Mouse (Mus musculus): ENCODE data around the gene Sh2d3c. TPM values are rescaled to one million over a fixed set of nuclear protein-coding genes. Genes with fewer than 3 reads are reported as not detected.
A peak's percentile ranks its signal among the peaks of the same experiment; 100 is the strongest.

The Sh2d3c gene
- 1.7 and 1.8 TPM in 2 replicates for total RNA-seq (2012; rRNA removed)

DNA sequence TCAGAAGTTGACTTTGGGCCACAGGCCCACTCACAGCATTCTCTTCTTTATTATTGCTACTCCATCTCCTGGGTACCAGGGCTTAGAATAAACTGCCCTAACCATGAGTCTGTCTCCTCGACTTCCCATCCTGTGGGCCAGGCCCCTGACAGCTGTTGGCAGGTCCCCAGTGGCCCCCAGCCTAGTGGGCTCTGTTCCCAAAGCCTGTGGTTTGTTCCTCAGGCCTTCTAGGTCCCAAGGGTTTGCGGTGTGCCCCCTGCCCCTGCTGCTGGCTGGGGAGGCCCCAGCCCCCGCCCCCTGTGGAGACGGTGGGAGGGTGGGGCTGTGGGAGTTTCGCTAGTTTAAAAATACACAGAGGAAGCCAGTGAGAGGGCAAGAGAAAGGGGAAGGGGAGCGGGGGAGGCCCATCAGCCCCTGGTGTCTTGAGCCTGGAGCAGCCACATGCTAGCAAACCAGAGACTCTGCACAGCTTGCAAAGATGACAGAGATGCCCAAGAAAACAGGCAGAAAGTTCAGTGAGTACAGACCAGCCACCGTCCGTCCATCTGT lies at the start of gene Sh2d3c:
Gene Sh2d3c (plus strand): TSS at position 375 of the 549 bp plus-strand sequence.
- no peak within 1 kb of the TSS for H3K4me3 ChIP-seq (ENCODE audit: insufficient read depth in 1 of 2, low read depth in 1 of 2, low read length in 2 of 2, poor library complexity in 1 of 2, severe bottlenecking in 1 of 2)
- in situ Hi-C loops (cut with MboI; ENCODE audit: low sequenced_read_pairs in 2 of 2, unreplicated experiment in 2 of 2) = no loop called here

DNA sequence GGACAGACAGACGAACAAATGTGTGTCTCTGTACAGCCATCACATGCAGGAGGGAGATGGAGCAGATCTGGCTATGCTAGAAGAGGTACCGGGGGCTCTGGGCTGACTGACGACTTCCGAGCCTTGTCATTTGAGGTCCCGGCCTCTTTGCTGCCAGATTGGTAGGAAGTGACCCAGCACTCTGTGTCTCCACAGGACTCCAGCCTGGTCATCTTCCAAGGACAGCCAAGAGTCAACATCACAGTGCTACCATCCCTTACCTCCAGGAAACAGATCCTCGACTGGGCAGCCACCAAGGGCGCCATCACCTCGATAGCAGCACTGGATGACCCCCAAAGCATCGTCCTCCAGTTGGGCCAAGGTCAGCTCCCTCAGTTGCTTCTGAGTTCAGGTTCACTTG lies 49.7 kb upstream of the Sh2d3c start:
- TF ChIP-seq HCFC1 (IDR thresholded peaks at IDR 0.05; ENCODE audit: borderline replicate concordance, insufficient read depth, low read length) (no peak), ZNF384 (IDR thresholded peaks at IDR 0.05; ENCODE audit: low read depth, low read length) (no peak), CHD2 (IDR thresholded peaks at IDR 0.05; ENCODE audit: low read depth, low read length) (no peak), ZC3H11A (IDR thresholded peaks at IDR 0.05; ENCODE audit: borderline replicate concordance, low read depth, low read length) (no peak), MAFK (IDR thresholded peaks at IDR 0.05; ENCODE audit: insufficient read depth, low read depth, low read length) (no peak)
- H3K9me3 ChIP-seq (ENCODE audit: control insufficient read depth, insufficient read depth, low read depth, low read length) = no peaks in the 10 kb centered on the region
- H3K4me3 ChIP-seq (ENCODE audit: insufficient read depth in 1 of 2, low read depth in 1 of 2, low read length in 2 of 2, poor library complexity in 1 of 2, severe bottlenecking in 1 of 2) = no peak overlapping the region
- in situ Hi-C loops (cut with MboI; ENCODE audit: low sequenced_read_pairs in 2 of 2, unreplicated experiment in 2 of 2) = no loop called here
- peaks cover 25% of the 10 kb centered on the region for H3K36me3 ChIP-seq (ENCODE audit: control insufficient read depth, insufficient read depth, low read length, poor library complexity, severe bottlenecking)
- no peak overlapping the region for H3K9ac ChIP-seq (ENCODE audit: insufficient read depth, low read depth, low read length, poor library complexity, severe bottlenecking)
- no peak for DNase-seq (ENCODE audit: low read depth, low spot score)
- H3K4me1 ChIP-seq (ENCODE audit: control insufficient read depth in 2 of 2, insufficient read depth in 2 of 2, low read length in 2 of 2, poor library complexity in 1 of 2) = no peaks in the 10 kb centered on the region
- no peak overlapping the region for H3K27ac ChIP-seq (ENCODE audit: insufficient read depth, low read depth, low read length, poor library complexity, severe bottlenecking)

More for the DNA sequence above, at the start of gene Sh2d3c:
- TF ChIP-seq MAFK (IDR thresholded peaks at IDR 0.05; ENCODE audit: insufficient read depth, low read depth, low read length) (no peak), ZC3H11A (IDR thresholded peaks at IDR 0.05; ENCODE audit: borderline replicate concordance, low read depth, low read length) (no peak), CHD2 (IDR thresholded peaks at IDR 0.05; ENCODE audit: low read depth, low read length) (no peak), ZNF384 (IDR thresholded peaks at IDR 0.05; ENCODE audit: low read depth, low read length) (no peak), HCFC1 (IDR thresholded peaks at IDR 0.05; ENCODE audit: borderline replicate concordance, insufficient read depth, low read length) (no peak)
- H3K36me3 ChIP-seq (ENCODE audit: control insufficient read depth, insufficient read depth, low read length, poor library complexity, severe bottlenecking) = no peaks in the 10 kb centered on the region
- DNase-seq (ENCODE audit: low read depth, low spot score) = no peak
- H3K4me1 ChIP-seq (ENCODE audit: control insufficient read depth in 2 of 2, insufficient read depth in 2 of 2, low read length in 2 of 2, poor library complexity in 1 of 2) = peaks cover 0 to 3% of the 10 kb centered on the region in 2 experiments; a peak in 1 of 4 replicates
- no peaks in the 10 kb centered on the region for H3K9me3 ChIP-seq (ENCODE audit: control insufficient read depth, insufficient read depth, low read depth, low read length)
- H3K27ac ChIP-seq (ENCODE audit: insufficient read depth, low read depth, low read length, poor library complexity, severe bottlenecking) = no peak within 1 kb of the TSS
- H3K9ac ChIP-seq (ENCODE audit: insufficient read depth, low read depth, low read length, poor library complexity, severe bottlenecking) = peak within 1 kb of the TSS; percentile 4; the same call in 1 of the 2 replicates

DNA sequence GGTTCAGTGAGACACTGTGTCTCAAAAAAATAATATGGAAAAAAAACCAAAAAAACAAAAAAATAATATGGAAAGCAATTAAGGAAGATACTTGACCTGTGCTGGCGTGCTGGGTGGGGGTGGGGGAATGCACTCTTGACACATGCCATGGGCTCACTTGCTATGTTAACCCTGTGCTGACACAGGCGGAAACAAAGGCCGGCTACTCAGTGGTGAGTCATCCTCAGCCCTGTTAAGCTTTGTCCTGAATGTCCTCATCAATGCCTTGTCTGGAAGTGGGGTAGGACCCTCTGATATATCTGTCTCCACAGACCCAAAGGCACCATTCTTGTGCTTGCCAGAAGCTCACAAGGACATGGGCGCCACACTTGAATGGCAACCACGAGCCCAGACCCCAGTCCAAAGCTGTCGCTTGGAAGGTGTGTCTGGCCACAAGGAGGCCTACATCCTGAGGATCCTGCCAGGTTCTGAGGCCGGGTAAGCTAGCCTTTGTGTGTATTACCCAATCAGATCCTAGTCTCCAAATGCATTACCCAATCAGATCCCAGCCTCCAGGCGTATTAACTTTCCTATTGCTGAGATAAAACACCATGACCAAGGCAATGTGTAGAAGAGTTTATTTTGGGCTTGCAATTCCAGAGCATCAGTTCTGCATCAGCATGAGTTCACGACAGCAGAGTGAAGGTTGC lies 48.8 kb upstream of the Sh2d3c start:
- TF ChIP-seq ZNF384 (IDR thresholded peaks at IDR 0.05; ENCODE audit: low read depth, low read length) (no peak), ZC3H11A (IDR thresholded peaks at IDR 0.05; ENCODE audit: borderline replicate concordance, low read depth, low read length) (no peak), MAFK (IDR thresholded peaks at IDR 0.05; ENCODE audit: insufficient read depth, low read depth, low read length) (no peak), HCFC1 (IDR thresholded peaks at IDR 0.05; ENCODE audit: borderline replicate concordance, insufficient read depth, low read length) (no peak), CHD2 (IDR thresholded peaks at IDR 0.05; ENCODE audit: low read depth, low read length) (no peak)
- no peaks in the 10 kb centered on the region for H3K9me3 ChIP-seq (ENCODE audit: control insufficient read depth, insufficient read depth, low read depth, low read length)
- no peaks in the 10 kb centered on the region for H3K4me1 ChIP-seq (ENCODE audit: control insufficient read depth in 2 of 2, insufficient read depth in 2 of 2, low read length in 2 of 2, poor library complexity in 1 of 2)
- no peak overlapping the region for H3K4me3 ChIP-seq (ENCODE audit: insufficient read depth in 1 of 2, low read depth in 1 of 2, low read length in 2 of 2, poor library complexity in 1 of 2, severe bottlenecking in 1 of 2)
- no peak overlapping the region for H3K27ac ChIP-seq (ENCODE audit: insufficient read depth, low read depth, low read length, poor library complexity, severe bottlenecking)
- DNase-seq (ENCODE audit: low read depth, low spot score) = no peak
- in situ Hi-C loops (cut with MboI; ENCODE audit: low sequenced_read_pairs in 2 of 2, unreplicated experiment in 2 of 2) = no loop called here
- no peak overlapping the region for H3K9ac ChIP-seq (ENCODE audit: insufficient read depth, low read depth, low read length, poor library complexity, severe bottlenecking)
- H3K36me3 ChIP-seq (ENCODE audit: control insufficient read depth, insufficient read depth, low read length, poor library complexity, severe bottlenecking) = peaks cover 25% of the 10 kb centered on the region

DNA sequence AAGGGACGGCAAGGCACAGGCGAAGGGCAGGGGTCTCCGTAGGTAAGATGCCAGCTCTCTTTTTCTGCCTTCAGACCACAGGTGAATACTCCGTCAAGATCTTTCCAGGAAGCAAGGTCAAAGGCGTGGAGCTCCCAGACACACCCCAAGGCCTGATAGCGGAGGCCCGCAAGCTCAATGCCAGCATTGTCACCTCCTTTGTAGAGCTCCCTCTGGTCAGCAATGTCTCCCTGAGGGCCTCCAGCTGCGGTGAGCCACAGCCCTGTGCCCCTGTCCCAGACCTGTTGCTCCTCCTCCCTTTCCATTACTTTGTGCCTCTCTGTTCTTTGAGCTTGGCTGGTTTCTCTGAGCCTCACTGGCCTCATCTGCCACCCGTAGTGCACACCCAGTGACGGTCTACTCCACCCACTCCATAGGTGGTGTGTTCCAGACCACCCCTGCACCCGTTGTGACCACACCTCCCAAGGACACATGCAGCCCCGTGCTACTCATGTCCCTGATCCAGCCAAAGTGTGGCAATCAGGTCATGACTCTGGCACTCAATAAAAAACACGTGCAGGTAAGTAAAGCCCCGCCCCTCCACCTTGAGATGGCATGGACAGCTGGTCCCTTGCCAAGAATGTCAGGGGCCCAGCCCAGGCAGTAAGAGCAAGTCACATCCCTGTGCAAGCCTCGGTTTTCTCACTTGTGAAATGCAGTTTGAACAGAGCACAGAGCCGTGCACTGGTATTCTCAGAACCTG lies 47.5 kb upstream of the Sh2d3c start:
- Histone ChIP-seq H3K36me3 (ENCODE audit: control insufficient read depth, insufficient read depth, low read length, poor library complexity, severe bottlenecking) (peaks cover 29% of the 10 kb centered on the region), H3K9me3 (ENCODE audit: control insufficient read depth, insufficient read depth, low read depth, low read length) (no peaks in the 10 kb centered on the region), H3K27ac (ENCODE audit: insufficient read depth, low read depth, low read length, poor library complexity, severe bottlenecking) (no peak overlapping the region), H3K4me3 (ENCODE audit: insufficient read depth in 1 of 2, low read depth in 1 of 2, low read length in 2 of 2, poor library complexity in 1 of 2, severe bottlenecking in 1 of 2) (no peak overlapping the region), H3K9ac (ENCODE audit: insufficient read depth, low read depth, low read length, poor library complexity, severe bottlenecking) (no peak overlapping the region), H3K4me1 (ENCODE audit: control insufficient read depth in 2 of 2, insufficient read depth in 2 of 2, low read length in 2 of 2, poor library complexity in 1 of 2) (no peaks in the 10 kb centered on the region)
- TF ChIP-seq HCFC1 (IDR thresholded peaks at IDR 0.05; ENCODE audit: borderline replicate concordance, insufficient read depth, low read length) (no peak), ZNF384 (IDR thresholded peaks at IDR 0.05; ENCODE audit: low read depth, low read length) (no peak), CHD2 (IDR thresholded peaks at IDR 0.05; ENCODE audit: low read depth, low read length) (no peak), MAFK (IDR thresholded peaks at IDR 0.05; ENCODE audit: insufficient read depth, low read depth, low read length) (no peak), ZC3H11A (IDR thresholded peaks at IDR 0.05; ENCODE audit: borderline replicate concordance, low read depth, low read length) (no peak)
- no peak for DNase-seq (ENCODE audit: low read depth, low spot score)
- in situ Hi-C loops (cut with MboI; ENCODE audit: low sequenced_read_pairs in 2 of 2, unreplicated experiment in 2 of 2) = no loop called here

All from ES-E14 (cell line).